In genomic region chr2:20689389-20689788, GRCm38 (mm10) we compare ENCODE assay signal across 21 mouse cellular contexts.
DNase-seq lines count a peak whose midpoint lies in the region; ATAC-seq and TF ChIP-seq lines count a peak whose summit lies in the region.
"Had no signal": no experiment of that assay in that cellular context is flagged by ENCODE, and none has a peak within 500 bp of the region (broad histone marks: within the 10 kb centered on the region; RNA-seq: fewer than 3 reads in every experiment).

No protein-coding gene starts in this region.

- no peak overlapping the region for H3K4me3 ChIP-seq in heart, embryonic 11.5 days (ENCODE audit: low read depth, low read length)
- H3K4me3 ChIP-seq in ES-E14 (ENCODE audit: insufficient read depth in 1 of 2, low read depth in 1 of 2, low read length in 2 of 2, poor library complexity in 1 of 2, severe bottlenecking in 1 of 2) = no peak overlapping the region
- H3K4me3 ChIP-seq in neural tube, embryonic 15.5 days (replicated peaks) = no peak overlapping the region
- H3K4me3 ChIP-seq: forebrain, embryonic 15.5 days; heart, adult 2 months; hindbrain, embryonic 15.5 days; kidney, embryonic 15.5 days; liver, embryonic 15.5 days; midbrain, embryonic 10.5 days; neural tube, embryonic 13.5 days had no signal

- ATAC-seq in heart, embryonic 11.5 days (replicated peaks; ENCODE audit: insufficient number of reproducible peaks, low FRiP score, low TSS enrichment) = 0 out of 2 replicates have a peak, but pooled peaks have one; percentile 46
- ATAC-seq in megakaryocyte-erythroid progenitor cell, adult 5-6 weeks (replicated peaks; ENCODE audit: low FRiP score, low TSS enrichment, poor library complexity, severe bottlenecking) = no peak
- no peak for ATAC-seq in neural tube, embryonic 15.5 days (ENCODE audit: low FRiP score)
- ATAC-seq: forebrain, embryonic 15.5 days had no signal

- WGBS in heart, embryonic 11.5 days (ENCODE audit: insufficient replicate concordance) = 16% methylated on average over 3 of the region's 3 CpGs
- 21% methylated on average over 3 of the region's 3 CpGs for WGBS in neural tube, embryonic 15.5 days

- H3K36me3 ChIP-seq in heart, embryonic 11.5 days (ENCODE audit: control insufficient read depth, insufficient read depth, low read length) = no peaks in the 10 kb centered on the region
- 0 out of 2 replicates have a peak, but pooled peaks cover 2% of the 10 kb centered on the region for H3K36me3 ChIP-seq in ES-E14 (ENCODE audit: control insufficient read depth, insufficient read depth, low read length, poor library complexity, severe bottlenecking)
- no peaks in the 10 kb centered on the region for H3K36me3 ChIP-seq in neural tube, embryonic 15.5 days
- H3K36me3 ChIP-seq: forebrain, embryonic 15.5 days; hindbrain, embryonic 15.5 days; liver, embryonic 15.5 days; midbrain, embryonic 10.5 days; neural tube, embryonic 13.5 days had no signal

- H3K4me1 ChIP-seq in heart, embryonic 11.5 days (ENCODE audit: control insufficient read depth, insufficient read depth, low read length) = peaks cover 13% of the 10 kb centered on the region
- peaks cover 19 to 28% of the 10 kb centered on the region in 2 experiments for H3K4me1 ChIP-seq in ES-E14 (ENCODE audit: control insufficient read depth in 2 of 2, insufficient read depth in 2 of 2, low read length in 2 of 2, poor library complexity in 1 of 2)
- H3K4me1 ChIP-seq in neural tube, embryonic 15.5 days = no peaks in the 10 kb centered on the region
- H3K4me1 ChIP-seq: forebrain, embryonic 15.5 days; hindbrain, embryonic 15.5 days; kidney, embryonic 15.5 days; liver, embryonic 15.5 days; neural tube, embryonic 13.5 days had no signal

- H3K4me2 ChIP-seq in heart, embryonic 11.5 days = no peak overlapping the region
- no peak overlapping the region for H3K4me2 ChIP-seq in neural tube, embryonic 15.5 days
- H3K4me2 ChIP-seq: forebrain, embryonic 15.5 days; hindbrain, embryonic 15.5 days; kidney, embryonic 15.5 days; liver, embryonic 15.5 days; neural tube, embryonic 13.5 days had no signal

- in situ Hi-C loops in ES-E14 (cut with MboI; ENCODE audit: low sequenced_read_pairs in 2 of 2, unreplicated experiment in 2 of 2) = no loop called here

- DNase-seq in heart, adult 9 months (ENCODE audit: low spot score in 2 of 2) = no peak
- peak; percentile 69 for DNase-seq in ES-E14 (ENCODE audit: low read depth, low spot score)
- DNase-seq in embryo, embryonic 9.5 days (ENCODE audit: extremely low spot score) = peak; percentile 20
- DNase-seq in retina, embryonic 14.5 days (ENCODE audit: low spot score) = peak; percentile 66
- no peak for DNase-seq in frontal cortex, postnatal 14 days (ENCODE audit: low spot score in 2 of 2)
- DNase-seq: adrenal gland, postnatal 14 days; cerebellum, adult 2 months; gastrocnemius, postnatal 10 days; heart, adult 2 months; lung, postnatal 10 days; right cerebral cortex, postnatal 4 days; thymus, postnatal 14 days had no signal

- no peaks in the 10 kb centered on the region for H3K9me3 ChIP-seq in heart, embryonic 11.5 days (replicated peaks; ENCODE audit: control insufficient read depth, low read length)
- no peaks in the 10 kb centered on the region for H3K9me3 ChIP-seq in ES-E14 (ENCODE audit: control insufficient read depth, insufficient read depth, low read depth, low read length)
- H3K9me3 ChIP-seq in neural tube, embryonic 15.5 days (replicated peaks) = no peaks in the 10 kb centered on the region
- H3K9me3 ChIP-seq: forebrain, embryonic 15.5 days; hindbrain, embryonic 15.5 days; kidney, embryonic 15.5 days; liver, embryonic 15.5 days; midbrain, embryonic 10.5 days; neural tube, embryonic 13.5 days had no signal

- H3K9ac ChIP-seq in heart, embryonic 11.5 days (ENCODE audit: low read depth, low read length) = no peak overlapping the region
- H3K9ac ChIP-seq in ES-E14 (ENCODE audit: insufficient read depth, low read depth, low read length, poor library complexity, severe bottlenecking) = no peak overlapping the region
- no peak overlapping the region for H3K9ac ChIP-seq in neural tube, embryonic 15.5 days (replicated peaks)
- H3K9ac ChIP-seq: forebrain, embryonic 15.5 days; hindbrain, embryonic 15.5 days; kidney, embryonic 15.5 days; liver, embryonic 15.5 days; neural tube, embryonic 13.5 days had no signal

- no peaks in the 10 kb centered on the region for H3K27me3 ChIP-seq in heart, embryonic 11.5 days (ENCODE audit: control insufficient read depth, insufficient read depth, low read length)
- H3K27me3 ChIP-seq in neural tube, embryonic 15.5 days (replicated peaks) = no peaks in the 10 kb centered on the region
- H3K27me3 ChIP-seq: forebrain, embryonic 15.5 days; hindbrain, embryonic 15.5 days; kidney, embryonic 15.5 days; liver, embryonic 15.5 days; neural tube, embryonic 13.5 days had no signal

- no peak overlapping the region for H3K27ac ChIP-seq in heart, embryonic 11.5 days (ENCODE audit: low read depth, low read length)
- H3K27ac ChIP-seq in ES-E14 (ENCODE audit: insufficient read depth, low read depth, low read length, poor library complexity, severe bottlenecking) = no peak overlapping the region
- H3K27ac ChIP-seq in neural tube, embryonic 15.5 days (replicated peaks) = no peak overlapping the region
- H3K27ac ChIP-seq: forebrain, embryonic 15.5 days; heart, adult 2 months; hindbrain, embryonic 15.5 days; kidney, embryonic 15.5 days; liver, embryonic 15.5 days; midbrain, embryonic 10.5 days; neural tube, embryonic 13.5 days had no signal

TF ChIP-seq in ES-E14, 5 proteins besides CTCF, POLR2A, EP300 and RAD21:
- TF ChIP-seq CHD2 (IDR thresholded peaks at IDR 0.05; ENCODE audit: low read depth, low read length) = 0 out of 2 replicates have a peak, but pooled peaks have one; percentile 15
- TF ChIP-seq ZC3H11A (IDR thresholded peaks at IDR 0.05; ENCODE audit: borderline replicate concordance, low read depth, low read length) = no peak
- TF ChIP-seq MAFK (IDR thresholded peaks at IDR 0.05; ENCODE audit: insufficient read depth, low read depth, low read length) = no peak
- TF ChIP-seq HCFC1 (IDR thresholded peaks at IDR 0.05; ENCODE audit: borderline replicate concordance, insufficient read depth, low read length) = no peak

Comparison
In these comparisons a context has a peak if more than half of its experiments do, and no peak if none do; other contexts are left out.
1. DNase-seq: peak in ES-E14 (single experiment), embryo, embryonic 9.5 days (single experiment) and retina, embryonic 14.5 days (single experiment); none in heart, adult 9 months (0 of 2) and frontal cortex, postnatal 14 days (0 of 2).